Mouse (Mus musculus): ENCODE results near the gene Hivep3. TPM values are rescaled to one million over a fixed set of nuclear protein-coding genes. Genes with fewer than 3 reads are reported as not detected.

Hivep3 gene
- total and polyA plus RNA-seq, 3 experiments = not detected

DNA sequence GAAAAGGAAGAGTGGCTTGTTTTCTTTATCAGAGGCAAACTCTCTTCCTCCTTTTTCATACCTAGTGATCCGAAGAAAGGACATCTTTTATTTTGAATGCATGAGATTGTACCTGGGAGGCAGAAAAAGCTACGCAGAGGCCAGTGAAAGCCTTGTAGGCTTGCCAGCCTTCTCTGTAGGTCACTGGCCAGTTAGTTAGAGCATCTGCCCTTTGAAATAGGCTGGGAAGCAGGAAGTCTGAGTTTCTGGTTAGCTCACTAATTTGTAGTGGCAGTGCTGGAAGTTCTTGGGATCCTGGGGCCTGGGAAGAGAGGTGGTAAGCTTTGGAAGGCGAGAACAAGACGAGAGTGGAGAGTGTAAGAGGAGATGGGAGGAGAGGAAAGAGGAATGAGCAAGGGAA lies 95.4 kb downstream of the Hivep3 start:
- DNase-seq (ENCODE audit: low read depth, low spot score) = no peak
- Histone ChIP-seq H3K4me1 (ENCODE audit: control insufficient read depth in 1 of 2, insufficient read depth in 2 of 2, low read length in 2 of 2) (no peaks in the 10 kb centered on the region), H3K27me3 (ENCODE audit: control insufficient read depth in 1 of 2, insufficient read depth in 2 of 2, low read length in 2 of 2) (no peaks in the 10 kb centered on the region), H3K79me2 (ENCODE audit: control insufficient read depth, insufficient read depth, low read length, poor library complexity) (no peaks in the 10 kb centered on the region), H3K36me3 (ENCODE audit: control insufficient read depth in 1 of 2, insufficient read depth in 2 of 2, low read length in 2 of 2) (no peaks in the 10 kb centered on the region), H3K27ac (ENCODE audit: control insufficient read depth, low read depth, low read length) (no peak overlapping the region), H3K4me3 (ENCODE audit: control insufficient read depth in 1 of 2, insufficient read depth in 1 of 2, low read depth in 2 of 2, low read length in 2 of 2) (no peak overlapping the region), H3K9me3 (replicated peaks; ENCODE audit: insufficient read depth, low read length) (no peaks in the 10 kb centered on the region), H3K9ac (ENCODE audit: control insufficient read depth, low read depth, low read length, poor library complexity, severe bottlenecking) (no peak overlapping the region)
- TF ChIP-seq TCF12 (IDR thresholded peaks at IDR 0.05; ENCODE audit: low read depth, low read length) (no peak), MAZ (IDR thresholded peaks at IDR 0.05; ENCODE audit: low read depth, low read length) (no peak), MAFK (IDR thresholded peaks at IDR 0.05; ENCODE audit: borderline replicate concordance, low read depth, low read length) (no peak), ZNF384 (IDR thresholded peaks at IDR 0.05; ENCODE audit: low read depth, low read length) (no peak), JUND (IDR thresholded peaks at IDR 0.05; ENCODE audit: low read depth, low read length) (no peak), RAD21 (IDR thresholded peaks at IDR 0.05; ENCODE audit: low read depth, low read length) (no peak), MEF2A (IDR thresholded peaks at IDR 0.05; ENCODE audit: extremely low read depth, insufficient replicate concordance, low read depth, low read length, poor library complexity, severe bottlenecking) (no peak)

DNA sequence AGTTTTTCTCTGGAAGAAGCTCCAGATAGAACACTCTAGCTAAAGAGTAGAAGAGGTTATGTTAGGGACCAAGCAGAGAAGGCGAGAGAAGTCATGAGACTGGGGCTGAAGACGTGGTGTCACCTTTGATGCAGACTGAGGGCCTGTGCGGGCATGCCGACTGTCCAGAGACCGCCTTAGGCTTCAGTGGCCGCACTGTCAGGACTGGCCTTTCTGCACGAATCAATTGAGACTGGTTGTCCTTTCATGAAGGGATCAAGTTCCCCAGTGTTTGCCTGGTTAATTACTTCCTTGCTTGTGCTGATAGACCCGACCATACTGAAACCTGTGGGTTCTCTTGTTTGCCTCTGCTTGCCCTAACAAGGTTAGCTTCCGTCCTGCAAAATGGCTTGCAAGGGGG lies 99.7 kb downstream of the Hivep3 start:
- no peaks in the 10 kb centered on the region for H3K79me2 ChIP-seq (ENCODE audit: control insufficient read depth, insufficient read depth, low read length, poor library complexity)
- H3K27me3 ChIP-seq (ENCODE audit: control insufficient read depth in 1 of 2, insufficient read depth in 2 of 2, low read length in 2 of 2) = no peaks in the 10 kb centered on the region
- TF ChIP-seq ZC3H11A (IDR thresholded peaks at IDR 0.05; ENCODE audit: low read depth, low read length) = no peak
- TF ChIP-seq CHD1 (IDR thresholded peaks at IDR 0.05; ENCODE audit: low read depth, low read length) = no peak
- TF ChIP-seq ZNF384 (IDR thresholded peaks at IDR 0.05; ENCODE audit: low read depth, low read length) = no peak
- TF ChIP-seq BHLHE40 (IDR thresholded peaks at IDR 0.05; ENCODE audit: borderline replicate concordance, low read depth, low read length) = no peak
- TF ChIP-seq E2F4 (IDR thresholded peaks at IDR 0.05; ENCODE audit: borderline replicate concordance, low read depth, low read length) = no peak
- TF ChIP-seq MEF2A (IDR thresholded peaks at IDR 0.05; ENCODE audit: extremely low read depth, insufficient replicate concordance, low read depth, low read length, poor library complexity, severe bottlenecking) = no peak
- no peak for TF ChIP-seq MAZ (IDR thresholded peaks at IDR 0.05; ENCODE audit: low read depth, low read length)
- TF ChIP-seq USF2 (IDR thresholded peaks at IDR 0.05; ENCODE audit: borderline replicate concordance in 1 of 2, insufficient read depth in 1 of 2, low read depth in 1 of 2, low read length in 2 of 2) = no peak
- TF ChIP-seq MYC (IDR thresholded peaks at IDR 0.05; ENCODE audit: low read depth, low read length) = no peak
- no peak for TF ChIP-seq TCF12 (IDR thresholded peaks at IDR 0.05; ENCODE audit: low read depth, low read length)
- no peak for TF ChIP-seq TAL1 (IDR thresholded peaks at IDR 0.05; ENCODE audit: low read length)
- no peak for TF ChIP-seq MYB (IDR thresholded peaks at IDR 0.05; ENCODE audit: low read depth, low read length)
- no peak for TF ChIP-seq ELF1 (IDR thresholded peaks at IDR 0.05; ENCODE audit: low read depth, low read length)
- no peak for TF ChIP-seq POLR2AphosphoS2 (IDR thresholded peaks at IDR 0.05; ENCODE audit: low read length)
- TF ChIP-seq POLR2A (IDR thresholded peaks at IDR 0.05; ENCODE audit: control insufficient read depth in 1 of 2, insufficient read depth in 1 of 2, low read depth in 1 of 2, low read length in 2 of 2, poor library complexity in 1 of 2) = no peak
- no peak for TF ChIP-seq MXI1 (IDR thresholded peaks at IDR 0.05; ENCODE audit: low read depth, low read length)
- TF ChIP-seq MAX (IDR thresholded peaks at IDR 0.05; ENCODE audit: low read length) = no peak
- TF ChIP-seq RCOR1 (IDR thresholded peaks at IDR 0.05; ENCODE audit: low read depth, low read length) = no peak
- no peak for TF ChIP-seq RAD21 (IDR thresholded peaks at IDR 0.05; ENCODE audit: low read depth, low read length)
- no peak overlapping the region for H3K27ac ChIP-seq (ENCODE audit: control insufficient read depth, low read depth, low read length)
- H3K9ac ChIP-seq (ENCODE audit: control insufficient read depth, low read depth, low read length, poor library complexity, severe bottlenecking) = no peak overlapping the region
- H3K36me3 ChIP-seq (ENCODE audit: control insufficient read depth in 1 of 2, insufficient read depth in 2 of 2, low read length in 2 of 2) = no peaks in the 10 kb centered on the region
- H3K9me3 ChIP-seq (replicated peaks; ENCODE audit: insufficient read depth, low read length) = no peaks in the 10 kb centered on the region
- H3K4me1 ChIP-seq (ENCODE audit: control insufficient read depth in 1 of 2, insufficient read depth in 2 of 2, low read length in 2 of 2) = no peaks in the 10 kb centered on the region
- H3K4me3 ChIP-seq (ENCODE audit: control insufficient read depth in 1 of 2, insufficient read depth in 1 of 2, low read depth in 2 of 2, low read length in 2 of 2) = no peak overlapping the region
- DNase-seq (ENCODE audit: low read depth, low spot score) = no peak

Data from MEL (cell line).